Mouse (Mus musculus) C2C12 (cell line): ENCODE results near the gene Rapgef1. TPM values are rescaled to one million over a fixed set of nuclear protein-coding genes. Genes with fewer than 3 reads are reported as not detected.
A peak's percentile ranks its signal among the peaks of the same experiment; 100 is the strongest.

Experiments used
- H3K27me3 ChIP-seq: one replicate; pipeline ENCODE4 v1.6.1; 2011; ENCODE audit not compliant: control insufficient read depth, insufficient read depth, insufficient read length
- H3K36me3 ChIP-seq: one replicate; pipeline ENCODE4 v1.6.1; 2011; ENCODE audit not compliant: control insufficient read depth, insufficient read depth
- H3K4me3 ChIP-seq: one replicate; pipeline ENCODE4 v1.5.1; 2011; ENCODE audit warnings: mild to moderate bottlenecking, control low read depth; ENCODE audit not compliant: poor library complexity, insufficient read depth, severe bottlenecking
- H3K79me2 ChIP-seq: one replicate; pipeline ENCODE4 v1.6.1; 2011; ENCODE audit not compliant: control insufficient read depth, insufficient read depth
- H3K79me3 ChIP-seq: one replicate; pipeline ENCODE4 v1.6.1; 2011; ENCODE audit warnings: low read depth, control low read depth
- H3ac ChIP-seq: one replicate; pipeline ENCODE3; 2011; ENCODE audit warnings: low read depth; ENCODE audit not compliant: control insufficient read depth, insufficient read length
- CEBPB ChIP-seq: IDR thresholded peaks from one replicate; pipeline ENCODE4 v1.6.1; 2011; ENCODE audit warnings: low read depth, mild to moderate bottlenecking, control low read depth, moderate library complexity
- CTCF ChIP-seq: IDR thresholded peaks from one replicate; pipeline ENCODE4 v1.5.1; 2011; ENCODE audit not compliant: control insufficient read depth, insufficient read depth, insufficient read length
- FOSL1 ChIP-seq: IDR thresholded peaks from one replicate; pipeline ENCODE4 v1.8.0; 2011; ENCODE audit warnings: mild to moderate bottlenecking, low read length; ENCODE audit not compliant: poor library complexity, insufficient read depth, severe bottlenecking
- MAX ChIP-seq: IDR thresholded peaks from one replicate; pipeline ENCODE4 v1.6.1; 2011; ENCODE audit warnings: mild to moderate bottlenecking, control low read depth
- MYOD1 ChIP-seq: IDR thresholded peaks from one replicate; pipeline ENCODE4 v1.6.1; 2011; ENCODE audit warnings: low read depth; ENCODE audit not compliant: control insufficient read depth, insufficient read length
- MYOG ChIP-seq: IDR thresholded peaks from one replicate; pipeline ENCODE4 v1.6.1; 2011; ENCODE audit not compliant: control insufficient read depth, insufficient read length; ENCODE audit errors: extremely low read depth
- USF1 ChIP-seq: IDR thresholded peaks from one replicate; pipeline ENCODE4 v1.6.1; 2011; ENCODE audit warnings: low read depth, mild to moderate bottlenecking, control low read depth, moderate library complexity
- polyA plus RNA-seq: library from polyadenylated mRNA; unstranded; fragments of >200 nt; fragmentation: generic; extraction: Trizol; gene quantifications from one replicate; pipeline ENCODE4 v1.2.1, GENCODE M21; 2012; ENCODE audit warnings: missing spikeins

The Rapgef1 gene
- polyA plus RNA-seq, 1 experiment = 48.9 TPM

GRCm38 (mm10) chr2:29649795-29650457, 30.4 kb downstream of the Rapgef1 start:
- TF ChIP-seq FOSL1 = no peak
- TF ChIP-seq MYOG = no peak
- peak; percentile 24 for TF ChIP-seq CTCF
- TF ChIP-seq MAX = no peak
- TF ChIP-seq USF1 = no peak
- no peak for TF ChIP-seq CEBPB
- TF ChIP-seq MYOD1 = no peak
- Histone ChIP-seq H3K27me3 (no peaks in the 10 kb centered on the region), H3K4me3 (no peak overlapping the region), H3K79me3 (peaks cover 29% of the 10 kb centered on the region), H3K36me3 (no peaks in the 10 kb centered on the region), H3ac (no peak overlapping the region), H3K79me2 (peaks cover 95% of the 10 kb centered on the region)

DNA sequence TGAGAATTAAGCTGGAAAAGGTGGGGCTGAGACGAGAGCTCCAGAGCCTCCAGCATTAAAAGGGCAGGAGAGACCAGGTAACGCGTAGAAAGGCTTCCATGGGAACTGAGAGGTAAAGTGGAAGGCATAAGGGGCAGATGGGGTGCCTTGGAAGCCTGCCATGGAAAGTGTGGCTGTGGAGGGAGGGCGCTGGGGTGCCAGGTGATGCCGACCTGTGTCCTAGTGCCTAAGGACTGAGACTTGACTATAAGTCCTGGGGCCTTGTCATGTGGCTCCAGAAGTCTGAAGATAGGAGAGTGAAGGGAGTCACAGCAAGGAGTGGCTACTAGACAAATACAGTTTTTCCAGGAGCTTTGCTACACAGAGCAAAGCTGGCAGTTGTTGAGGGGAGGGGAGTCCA, 32.4 kb downstream of the Rapgef1 start:
- no peak overlapping the region for H3ac ChIP-seq
- H3K36me3 ChIP-seq = no peaks in the 10 kb centered on the region
- no peak for TF ChIP-seq MYOD1
- no peak for TF ChIP-seq USF1
- TF ChIP-seq MYOG = no peak
- TF ChIP-seq CTCF = no peak
- no peak for TF ChIP-seq MAX
- TF ChIP-seq FOSL1 = no peak
- no peak for TF ChIP-seq CEBPB
- H3K79me3 ChIP-seq = peaks cover 29% of the 10 kb centered on the region
- H3K27me3 ChIP-seq = no peaks in the 10 kb centered on the region
- H3K4me3 ChIP-seq = no peak overlapping the region
- H3K79me2 ChIP-seq = peaks cover 98% of the 10 kb centered on the region

DNA sequence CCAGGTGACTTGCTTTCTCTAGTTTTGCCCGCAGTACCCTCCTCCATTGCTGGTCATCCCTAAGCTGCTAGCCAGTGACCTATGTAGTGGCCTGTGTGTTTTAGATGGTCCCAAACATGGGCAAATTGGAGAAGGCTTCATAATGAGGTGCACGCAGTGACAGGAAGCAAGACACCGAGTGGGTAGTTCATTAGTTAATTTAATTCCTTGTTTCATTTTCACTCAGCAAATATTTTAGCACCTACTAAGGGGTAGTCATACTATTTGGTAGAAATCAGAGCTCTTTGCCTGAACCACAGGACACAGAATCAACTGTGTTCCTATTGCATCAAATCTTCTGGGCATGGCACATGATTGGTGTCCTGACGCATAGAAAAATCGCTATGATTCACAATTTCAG, 35.9 kb downstream of the Rapgef1 start:
- TF ChIP-seq USF1 = no peak
- Histone ChIP-seq H3K27me3 (no peaks in the 10 kb centered on the region), H3K4me3 (no peak overlapping the region), H3K79me3 (peaks cover 34% of the 10 kb centered on the region), H3ac (no peak overlapping the region), H3K79me2 (peaks cover 97% of the 10 kb centered on the region), H3K36me3 (no peaks in the 10 kb centered on the region)

DNA sequence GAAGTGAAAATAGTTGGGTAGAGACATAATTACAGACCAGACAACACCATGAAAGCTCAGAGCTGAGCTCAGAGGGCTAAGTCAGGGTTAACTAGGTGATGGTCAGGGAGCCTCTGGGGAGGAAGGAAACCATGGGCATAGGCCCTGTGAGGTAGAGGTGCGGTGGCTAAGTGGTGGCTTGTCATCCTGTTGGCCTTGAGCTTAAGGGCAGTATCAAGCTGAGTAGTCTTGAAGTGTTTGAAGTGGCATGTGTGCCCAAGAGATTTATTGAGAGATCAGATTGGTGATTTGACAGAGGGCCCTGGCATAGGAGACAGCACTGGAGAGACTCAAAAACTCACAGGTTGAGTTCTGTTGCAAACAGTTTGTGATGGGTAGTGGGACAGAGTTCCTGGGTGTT, 36.6 kb downstream of the Rapgef1 start:
- H3K79me2 ChIP-seq = peaks cover 95% of the 10 kb centered on the region
- no peak overlapping the region for H3ac ChIP-seq
- H3K27me3 ChIP-seq = no peaks in the 10 kb centered on the region
- TF ChIP-seq USF1 (no peak), FOSL1 (no peak), MAX (no peak), MYOG (no peak), CEBPB (no peak), CTCF (no peak), MYOD1 (no peak)
- no peaks in the 10 kb centered on the region for H3K36me3 ChIP-seq
- H3K79me3 ChIP-seq = peaks cover 32% of the 10 kb centered on the region
- H3K4me3 ChIP-seq = no peak overlapping the region

DNA sequence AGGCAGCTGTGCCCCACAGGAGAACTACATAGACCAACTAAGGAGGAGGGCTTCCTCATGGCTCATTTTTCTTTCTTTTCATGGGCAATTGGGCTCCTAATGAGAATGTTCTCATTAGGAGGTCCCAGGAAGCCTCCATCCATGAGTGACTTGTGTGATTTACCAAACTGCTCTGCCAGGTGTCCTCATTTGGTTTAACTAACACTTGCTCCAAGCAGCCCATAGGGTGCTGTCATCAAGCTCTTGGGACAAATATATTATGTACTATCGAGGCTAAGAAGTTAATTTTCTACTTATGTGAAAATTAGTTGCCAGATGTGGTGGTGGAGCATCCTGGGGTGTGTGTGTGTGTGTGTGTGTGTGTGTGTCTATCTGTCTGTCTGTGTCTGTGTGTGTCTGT, 37.6 kb downstream of the Rapgef1 start:
- Histone ChIP-seq H3K79me2 (peaks cover 89% of the 10 kb centered on the region), H3ac (no peak overlapping the region), H3K79me3 (peaks cover 32% of the 10 kb centered on the region), H3K36me3 (no peaks in the 10 kb centered on the region), H3K4me3 (no peak overlapping the region), H3K27me3 (no peaks in the 10 kb centered on the region)
- TF ChIP-seq MYOG (no peak), FOSL1 (no peak), CTCF (no peak), USF1 (no peak), MYOD1 (no peak)

- no peaks in the 10 kb centered on the region for H3K36me3 ChIP-seq
- H3K4me3 ChIP-seq = no peak overlapping the region
- TF ChIP-seq MAX = no peak
- TF ChIP-seq FOSL1 = no peak
- no peak for TF ChIP-seq CEBPB
- no peak for TF ChIP-seq MYOD1
- TF ChIP-seq CTCF = no peak
- no peak for TF ChIP-seq USF1
- H3K79me3 ChIP-seq = peaks cover 18% of the 10 kb centered on the region
- no peaks in the 10 kb centered on the region for H3K27me3 ChIP-seq
- peaks cover 89% of the 10 kb centered on the region for H3K79me2 ChIP-seq
- no peak overlapping the region for H3ac ChIP-seq
Observed at GRCm38 (mm10) chr2:29661751-29662191, 42.3 kb downstream of the Rapgef1 start.
